Mouse (Mus musculus) heart, embryonic 16.5 days (tissue): ENCODE measurements at regions not wholly inside any gene's neighbourhood (a gene's known extent, or its start where the extent isn't known, plus 50 kb on each side); places are given as distances from the start of the nearest gene placed in this dataset.

Source experiments
- ATAC-seq: fragments of 200-750 bp; cut with Nextera tagmentation; replicated peaks from 2 replicates; pipeline ENCODE4 v1.8.0; 2017; ENCODE audit warnings: moderate number of reproducible peaks; ENCODE audit not compliant: insufficient read depth, low FRiP score; ENCODE audit errors: extremely low read depth
- H3K27ac ChIP-seq: fragments of 300-500 bp; sonication (generic); 2 replicates; pipeline ENCODE4 v1.5.1; 2014; ENCODE audit warnings: mild to moderate bottlenecking, low read length, control low read depth, moderate library complexity
- H3K27me3 ChIP-seq: fragments of 300-500 bp; sonication (generic); 2 replicates; pipeline ENCODE4 v1.6.1; 2014; ENCODE audit warnings: low read length, mixed read lengths; ENCODE audit not compliant: control insufficient read depth, insufficient read depth
- H3K36me3 ChIP-seq: fragments of 300-500 bp; sonication (generic); 2 replicates; pipeline ENCODE4 v1.6.1; 2014; ENCODE audit not compliant: control insufficient read depth, insufficient read depth
- H3K4me1 ChIP-seq: fragments of 300-500 bp; sonication (generic); 2 replicates; pipeline ENCODE4 v1.6.1; 2014; ENCODE audit warnings: low read length, mixed read lengths; ENCODE audit not compliant: control insufficient read depth, insufficient read depth
- H3K4me2 ChIP-seq: fragments of 300-500 bp; sonication (generic); 2 replicates; pipeline ENCODE4 v1.6.1; 2014; ENCODE audit warnings: low read depth, mild to moderate bottlenecking, control low read depth, low read length
- H3K4me3 ChIP-seq: fragments of 300-500 bp; sonication (generic); 2 replicates; pipeline ENCODE4 v1.5.1; 2014; ENCODE audit warnings: mild to moderate bottlenecking, control low read depth, low read length
- H3K9ac ChIP-seq: fragments of 300-500 bp; sonication (generic); 2 replicates; pipeline ENCODE4 v1.6.1; 2014; ENCODE audit warnings: low read length, control low read depth
- H3K9me3 ChIP-seq: fragments of 300-500 bp; sonication (generic); replicated peaks from 2 replicates; pipeline ENCODE4 v1.6.1; 2016; ENCODE audit warnings: low read length; ENCODE audit not compliant: control insufficient read depth
- WGBS: fragments of 180-500 bp; shearing (Covaris S2); extraction: QIAGEN DNeasy Blood & Tissue Kit; methylation state at CpG from one replicate; pipeline ENCODE4 v1.1.7; 2014; 5-methylcytosine and 5-hydroxymethylcytosine counted together

DNA sequence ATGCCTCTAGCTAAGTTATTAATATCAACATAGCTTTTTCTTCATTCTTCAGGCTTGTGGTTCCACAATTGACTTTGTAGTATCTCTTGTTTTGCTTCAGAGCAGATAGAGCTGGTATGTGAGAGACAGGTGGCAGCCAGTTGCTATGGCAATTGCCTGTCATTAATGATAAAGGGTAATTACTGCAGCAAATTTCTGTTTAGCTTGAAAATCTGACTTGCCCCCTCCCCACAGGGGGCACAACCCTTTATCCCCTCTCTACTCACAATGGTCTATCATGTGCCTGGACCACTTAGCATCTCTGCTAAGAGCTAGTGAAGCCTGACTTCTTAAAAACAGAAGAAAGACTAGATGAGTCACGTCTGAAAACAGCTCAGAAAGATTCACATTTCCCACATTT is 157.1 kb upstream of the G2e3 start:
- Histone ChIP-seq H3K4me3 (no peak overlapping the region), H3K9me3 (no peaks in the 10 kb centered on the region), H3K36me3 (no peaks in the 10 kb centered on the region), H3K4me2 (no peak overlapping the region), H3K27ac (no peak overlapping the region), H3K27me3 (no peaks in the 10 kb centered on the region), H3K9ac (no peak overlapping the region), H3K4me1 (0 out of 2 replicates have a peak, but pooled peaks cover 5% of the 10 kb centered on the region)
- 45% methylated on average over 1 of the region's 1 CpGs for WGBS
- no peak for ATAC-seq

DNA sequence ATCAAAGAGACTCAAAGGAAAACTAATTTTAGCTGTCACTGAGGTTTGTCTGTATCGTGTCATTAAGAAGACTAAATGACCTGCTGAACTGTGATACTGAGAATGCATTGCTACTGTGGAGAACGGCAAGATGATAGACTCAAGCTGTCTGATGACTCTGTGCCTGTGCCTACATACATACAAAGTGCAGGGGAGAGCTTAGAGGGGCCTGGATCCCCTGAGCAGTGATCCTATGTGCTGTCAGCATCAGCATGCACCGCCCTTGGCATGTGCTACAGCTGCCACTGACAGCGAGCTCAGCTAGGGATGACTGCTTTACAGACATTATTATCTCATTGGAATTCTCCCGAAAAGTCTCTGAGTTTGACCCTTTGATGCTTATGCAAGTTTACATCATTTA is 157.7 kb upstream of the G2e3 start:
- no peak overlapping the region for H3K4me2 ChIP-seq
- H3K9me3 ChIP-seq: no peaks in the 10 kb centered on the region
- ATAC-seq: no peak
- no peaks in the 10 kb centered on the region for H3K27me3 ChIP-seq
- no peaks in the 10 kb centered on the region for H3K36me3 ChIP-seq
- H3K27ac ChIP-seq: no peak overlapping the region
- 45% methylated on average over 5 of the region's 5 CpGs for WGBS
- no peak overlapping the region for H3K9ac ChIP-seq
- 0 out of 2 replicates have a peak, but pooled peaks cover under 1% of the 10 kb centered on the region for H3K4me1 ChIP-seq
- no peak overlapping the region for H3K4me3 ChIP-seq

GRCm38 (mm10) chr12:51188229-51188628 is 159.6 kb upstream of the G2e3 start:
- Histone ChIP-seq H3K4me2 (no peak overlapping the region), H3K27me3 (no peaks in the 10 kb centered on the region), H3K9me3 (no peaks in the 10 kb centered on the region), H3K27ac (no peak overlapping the region), H3K9ac (no peak overlapping the region), H3K36me3 (no peaks in the 10 kb centered on the region), H3K4me3 (no peak overlapping the region), H3K4me1 (no peaks in the 10 kb centered on the region)
- ATAC-seq: no peak

DNA sequence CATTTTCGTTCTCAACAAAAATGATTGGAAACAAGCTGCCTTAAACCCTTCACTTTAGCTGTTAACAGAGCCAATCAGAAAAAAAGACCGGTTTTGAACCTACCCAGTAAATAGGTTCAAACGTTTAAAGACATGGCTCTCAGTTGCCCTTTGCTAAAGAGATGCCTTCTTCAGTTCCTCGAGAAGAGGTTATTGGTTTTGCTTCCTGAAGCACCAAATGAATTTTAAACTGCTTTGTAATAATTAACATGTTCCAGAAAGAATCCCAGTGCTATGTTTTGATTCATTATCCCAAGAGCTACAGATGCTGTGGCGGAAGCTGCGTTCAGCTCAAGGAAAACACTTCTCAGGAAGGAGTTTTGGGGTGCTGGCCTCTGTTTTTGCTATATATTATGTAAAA is 160.1 kb upstream of the G2e3 start:
- ATAC-seq: no peak
- WGBS: 76% methylated on average over 6 of the region's 6 CpGs
- H3K9me3 ChIP-seq: no peaks in the 10 kb centered on the region

GRCm38 (mm10) chr12:51185751-51186150 is 162.1 kb upstream of the G2e3 start:
- ATAC-seq: no peak
- no peak overlapping the region for H3K27ac ChIP-seq
- 76% methylated on average over 8 of the region's 8 CpGs for WGBS

More for the DNA sequence above, 160.1 kb upstream of the G2e3 start:
- Histone ChIP-seq H3K4me2 (no peak overlapping the region), H3K4me1 (no peaks in the 10 kb centered on the region), H3K36me3 (no peaks in the 10 kb centered on the region), H3K9ac (no peak overlapping the region), H3K27ac (no peak overlapping the region), H3K27me3 (no peaks in the 10 kb centered on the region), H3K4me3 (no peak overlapping the region)

GRCm38 (mm10) chr12:51174906-51175756 is 172.7 kb upstream of the G2e3 start:
- 74% methylated on average over 16 of the region's 16 CpGs for WGBS
- H3K36me3 ChIP-seq: no peaks in the 10 kb centered on the region
- H3K27me3 ChIP-seq: no peaks in the 10 kb centered on the region
- no peak overlapping the region for H3K4me3 ChIP-seq
- no peak overlapping the region for H3K9ac ChIP-seq
- no peak for ATAC-seq
- no peaks in the 10 kb centered on the region for H3K4me1 ChIP-seq
- no peak overlapping the region for H3K4me2 ChIP-seq
- H3K27ac ChIP-seq: no peak overlapping the region
- no peaks in the 10 kb centered on the region for H3K9me3 ChIP-seq

More at GRCm38 (mm10) chr12:51185751-51186150, 162.1 kb upstream of the G2e3 start:
- Histone ChIP-seq H3K4me2 (no peak overlapping the region), H3K9me3 (no peaks in the 10 kb centered on the region), H3K4me3 (no peak overlapping the region), H3K4me1 (no peaks in the 10 kb centered on the region), H3K9ac (no peak overlapping the region), H3K27me3 (no peaks in the 10 kb centered on the region), H3K36me3 (no peaks in the 10 kb centered on the region)

GRCm38 (mm10) chr12:51165186-51165585 is 182.7 kb upstream of the G2e3 start:
- no peak for ATAC-seq
- WGBS: 86% methylated on average over 7 of the region's 7 CpGs

DNA sequence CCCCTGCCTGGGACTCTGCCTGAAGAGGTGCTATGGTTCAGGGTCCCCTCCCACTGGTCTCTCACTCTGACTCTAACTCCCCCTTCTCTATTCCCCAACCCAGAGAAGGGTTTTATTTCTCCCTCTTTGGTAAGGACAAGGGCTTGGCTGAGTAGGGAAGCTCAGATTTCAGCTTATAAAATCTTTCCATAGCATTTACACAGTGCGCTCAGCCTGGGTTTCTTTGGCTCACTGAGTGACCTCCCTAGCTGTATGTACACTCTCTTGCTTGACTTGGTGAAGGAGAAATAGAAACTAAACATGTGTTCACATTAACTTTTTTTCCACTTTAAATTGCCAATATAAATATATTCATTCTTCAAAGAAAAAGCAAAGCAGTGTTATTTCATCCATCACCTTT is 186.9 kb upstream of the G2e3 start:
- H3K4me2 ChIP-seq: no peak overlapping the region
- no peaks in the 10 kb centered on the region for H3K27me3 ChIP-seq
- no peak overlapping the region for H3K4me3 ChIP-seq
- no peaks in the 10 kb centered on the region; the same call in 1 of the 2 replicates for H3K9me3 ChIP-seq
- no peaks in the 10 kb centered on the region for H3K4me1 ChIP-seq
- no peaks in the 10 kb centered on the region for H3K36me3 ChIP-seq
- no peak overlapping the region for H3K27ac ChIP-seq
- no peak overlapping the region for H3K9ac ChIP-seq
- no peak for ATAC-seq
- WGBS: 69% methylated on average over 1 of the region's 1 CpGs

More at GRCm38 (mm10) chr12:51165186-51165585, 182.7 kb upstream of the G2e3 start:
- Histone ChIP-seq H3K4me2 (no peak overlapping the region), H3K4me3 (no peak overlapping the region), H3K27me3 (no peaks in the 10 kb centered on the region), H3K9me3 (no peaks in the 10 kb centered on the region; the same call in 1 of the 2 replicates), H3K9ac (no peak overlapping the region), H3K36me3 (no peaks in the 10 kb centered on the region), H3K27ac (no peak overlapping the region), H3K4me1 (no peaks in the 10 kb centered on the region)

DNA sequence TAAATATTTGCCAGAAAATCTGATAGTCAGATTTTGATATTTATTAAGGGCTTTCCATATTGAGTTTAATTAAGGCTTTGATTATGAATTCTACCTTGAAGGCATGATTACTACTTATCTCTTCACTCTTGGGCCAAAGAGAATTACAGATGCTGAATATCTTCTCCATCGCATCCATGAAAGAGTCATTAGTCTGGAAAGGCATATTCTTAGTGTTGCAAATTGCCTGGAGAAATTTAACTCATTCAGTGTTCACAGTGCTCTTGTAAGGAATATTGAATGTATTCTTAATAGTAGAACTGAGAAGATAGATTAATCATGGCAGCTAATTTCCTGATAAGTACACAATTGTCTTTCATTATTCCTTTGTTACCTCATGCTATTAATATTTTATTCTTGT is 187.7 kb upstream of the G2e3 start:
- Histone ChIP-seq H3K27me3 (no peaks in the 10 kb centered on the region), H3K9me3 (no peaks in the 10 kb centered on the region; the same call in 1 of the 2 replicates), H3K9ac (no peak overlapping the region), H3K27ac (no peak overlapping the region), H3K4me1 (no peaks in the 10 kb centered on the region), H3K4me2 (no peak overlapping the region), H3K4me3 (no peak overlapping the region), H3K36me3 (no peaks in the 10 kb centered on the region)
- 75% methylated on average over 1 of the region's 1 CpGs for WGBS
- ATAC-seq: no peak
